Mouse (Mus musculus): ENCODE measurements around the gene Spock1. TPM values are rescaled to one million over a fixed set of nuclear protein-coding genes. Genes with fewer than 3 reads are reported as not detected.

Gene Spock1
- total RNA-seq, 1 experiment from 2014 or later, result not detected

Other genes starting within 250 kb of the Spock1 start
- gene Klhl3, start 205.3 kb upstream of the Spock1 start, total RNA-seq (2017), result 0.47 and 0.49 TPM in 2 replicates
- 50.7 and 55.9 TPM in 2 replicates for gene Hnrnpa0, start 220.2 kb upstream of the Spock1 start, total RNA-seq (2017)
- 85.7 and 88.8 TPM in 2 replicates for gene Idnk, start 249.3 kb upstream of the Spock1 start, total RNA-seq (2017)

Data from neutrophil, adult 5-6 weeks (primary cell).